Mouse (Mus musculus) ZHBTc4 (cell line): ENCODE data around the gene Tmem117.

Source experiments
- DNase-seq: peaks from one replicate; pipeline ENCODE4 v3.0.0-alpha.2; 2011; ENCODE audit warnings: low read depth, low spot score

Gene Tmem117

DNA sequence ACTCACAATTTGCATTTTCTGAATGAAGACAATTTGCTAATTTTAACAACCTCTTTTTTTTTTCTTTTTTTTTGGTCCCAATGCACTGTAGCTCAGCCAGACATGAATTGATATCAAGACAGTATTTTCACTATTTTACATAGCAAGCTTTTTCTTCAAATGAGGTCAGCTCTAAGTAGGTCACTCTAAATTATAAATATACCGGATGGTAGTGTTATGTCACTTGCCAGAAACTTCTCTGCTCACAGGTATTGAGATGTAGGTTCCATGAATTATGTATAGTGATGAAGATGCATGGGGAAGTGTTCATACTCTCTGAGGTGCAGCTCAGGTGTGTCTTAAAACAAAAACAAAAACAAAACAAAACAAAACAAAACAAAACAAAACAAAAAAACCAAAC lies 264.2 kb downstream of the Tmem117 start:
- no peak for DNase-seq

DNA sequence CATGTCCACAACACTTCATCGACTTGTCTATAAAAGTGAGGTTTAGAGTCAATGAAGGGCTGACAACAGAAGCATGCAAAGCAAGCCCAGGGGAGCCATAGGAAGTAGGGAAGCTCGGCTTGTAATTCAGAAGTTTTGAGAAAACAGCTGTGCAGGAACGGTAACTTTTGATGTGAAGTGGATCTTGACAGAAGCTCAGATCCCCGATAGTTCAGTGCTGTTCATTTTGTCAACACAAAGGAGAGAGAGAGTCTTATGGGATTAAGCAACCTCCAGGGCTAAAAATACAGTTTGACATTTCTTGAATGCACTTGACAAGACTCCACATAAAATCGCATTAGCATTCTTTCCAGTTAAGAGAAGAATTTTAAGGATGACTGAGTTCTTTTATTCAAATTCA lies 265.1 kb downstream of the Tmem117 start:
- DNase-seq = no peak

DNA sequence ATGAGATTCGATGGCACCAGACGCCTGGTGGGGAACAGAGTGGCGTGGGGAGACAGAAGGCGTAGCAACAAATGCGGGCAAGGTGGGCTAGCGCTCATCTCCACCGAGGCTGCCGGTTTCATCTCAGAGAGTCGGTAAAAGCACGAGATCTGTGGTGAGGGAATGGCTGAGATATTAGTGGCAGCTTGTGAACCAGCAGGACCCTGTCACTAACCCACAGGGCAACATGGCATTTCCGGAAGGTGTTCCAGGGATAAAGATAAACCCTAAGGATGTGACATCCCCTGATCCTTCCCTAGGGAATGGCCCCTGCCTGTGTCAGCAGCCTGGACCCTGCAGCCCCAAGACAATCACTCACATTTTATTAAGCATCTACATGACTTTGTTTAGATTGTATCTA lies 266.6 kb downstream of the Tmem117 start:
- no peak for DNase-seq

DNA sequence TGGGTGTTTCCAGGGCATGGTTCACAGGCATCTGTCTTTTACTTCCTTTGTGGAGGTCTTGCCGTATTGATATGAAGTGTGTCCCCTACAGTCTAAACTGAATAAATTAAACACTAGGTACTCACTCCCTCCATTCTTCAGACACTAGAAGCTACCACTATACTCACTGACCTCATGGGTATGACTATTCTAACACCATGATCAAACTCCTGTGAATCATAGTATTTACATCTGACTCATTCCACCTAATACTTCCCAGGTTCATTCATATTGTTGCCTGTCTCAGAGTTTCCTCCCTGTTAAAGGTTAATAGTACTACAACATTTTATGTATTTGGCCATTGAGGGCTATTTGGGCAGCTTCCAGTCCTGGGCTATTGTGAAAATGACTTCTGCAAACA lies 274.2 kb downstream of the Tmem117 start:
- DNase-seq = no peak

DNA sequence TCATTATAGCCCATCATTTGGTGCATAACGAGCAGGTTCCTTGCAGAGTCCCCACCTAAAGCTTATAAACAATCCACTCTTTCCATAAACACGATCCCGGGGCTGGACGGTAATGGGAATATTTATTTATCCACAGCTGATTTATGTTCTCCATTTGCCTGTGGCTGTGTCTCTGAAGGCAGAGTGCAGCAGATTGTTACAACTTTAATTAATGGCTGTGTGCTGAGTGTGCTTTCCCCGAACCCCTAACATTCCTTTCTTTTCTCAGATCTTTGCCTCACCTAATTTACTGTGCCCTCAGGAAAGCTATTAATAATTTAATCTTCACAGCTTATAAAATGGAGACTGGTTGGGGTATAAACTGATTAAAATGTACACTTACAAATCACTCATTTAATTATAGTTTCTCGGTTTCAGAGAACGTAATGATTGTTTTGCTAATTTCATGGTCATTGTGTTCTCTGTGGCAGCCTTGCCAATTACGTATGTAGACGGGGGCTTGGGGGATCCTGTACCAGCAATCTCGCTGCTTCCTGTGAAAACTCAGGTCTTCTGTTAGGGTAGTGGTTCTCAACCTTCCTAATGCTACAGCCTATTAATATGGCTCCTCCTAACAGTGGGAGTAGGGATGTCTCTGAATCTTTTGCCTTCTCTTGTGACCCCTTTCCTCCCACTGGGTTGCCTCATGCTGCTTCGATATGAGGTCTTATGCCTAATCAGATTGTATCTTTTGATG lies 275.8 kb downstream of the Tmem117 start:
- no peak for DNase-seq

DNA sequence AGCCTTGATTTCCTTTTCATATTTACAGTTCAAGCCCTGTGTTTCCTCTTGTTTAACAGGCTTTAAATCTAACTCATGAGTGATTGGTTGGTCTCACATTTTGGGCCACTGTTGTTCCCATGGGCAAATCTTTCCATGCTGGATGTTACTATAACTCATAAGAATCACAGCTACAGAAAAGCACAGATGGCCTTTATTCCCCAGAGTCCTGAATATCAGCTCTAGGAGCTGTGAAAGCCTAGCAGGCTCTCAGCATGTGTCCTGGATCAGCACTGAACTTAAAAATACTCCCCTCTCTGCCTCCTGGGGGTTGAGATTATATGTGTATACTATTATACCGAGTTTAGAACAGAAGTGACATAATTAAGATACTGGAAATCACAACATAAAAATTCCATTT lies 292.6 kb downstream of the Tmem117 start:
- DNase-seq = no peak

DNA sequence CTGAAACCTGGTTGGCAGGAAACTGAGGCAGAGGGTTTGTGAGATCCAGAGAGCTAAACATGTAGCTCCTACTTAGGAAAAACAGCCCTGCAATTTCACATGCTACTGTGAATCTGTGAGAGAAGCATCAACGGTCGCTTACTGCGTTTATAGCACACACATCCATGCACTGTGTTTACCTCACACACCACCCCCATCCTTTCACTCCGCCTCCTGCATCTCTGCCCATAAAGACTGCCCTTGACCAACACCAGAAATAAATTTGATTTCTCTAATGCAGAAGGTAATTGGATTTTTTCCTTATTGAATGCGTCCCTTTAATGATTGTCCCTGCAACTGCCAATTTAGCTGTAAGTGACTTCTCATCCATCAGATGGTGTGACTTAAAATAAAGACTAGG lies 299.0 kb downstream of the Tmem117 start:
- no peak for DNase-seq

DNA sequence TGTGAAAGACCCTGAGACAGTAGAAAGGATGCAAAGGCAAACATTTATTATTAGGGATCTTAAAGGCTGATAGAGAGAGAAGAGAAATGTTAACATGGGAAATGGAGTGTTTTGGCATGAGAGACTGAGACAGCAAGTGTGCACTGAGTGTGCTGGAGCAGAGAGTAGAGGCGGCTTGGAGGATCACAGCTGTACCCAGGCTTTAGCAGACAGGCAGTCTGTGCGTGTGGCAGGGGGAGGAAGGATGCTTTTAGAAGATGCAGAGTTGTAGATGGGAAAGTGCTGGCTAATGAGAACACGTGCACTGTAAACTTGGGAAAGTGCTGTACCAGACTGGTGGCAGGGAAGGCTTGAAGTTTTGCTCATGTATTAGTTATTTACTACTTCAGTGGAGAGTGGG lies 301.7 kb downstream of the Tmem117 start:
- no peak for DNase-seq

DNA sequence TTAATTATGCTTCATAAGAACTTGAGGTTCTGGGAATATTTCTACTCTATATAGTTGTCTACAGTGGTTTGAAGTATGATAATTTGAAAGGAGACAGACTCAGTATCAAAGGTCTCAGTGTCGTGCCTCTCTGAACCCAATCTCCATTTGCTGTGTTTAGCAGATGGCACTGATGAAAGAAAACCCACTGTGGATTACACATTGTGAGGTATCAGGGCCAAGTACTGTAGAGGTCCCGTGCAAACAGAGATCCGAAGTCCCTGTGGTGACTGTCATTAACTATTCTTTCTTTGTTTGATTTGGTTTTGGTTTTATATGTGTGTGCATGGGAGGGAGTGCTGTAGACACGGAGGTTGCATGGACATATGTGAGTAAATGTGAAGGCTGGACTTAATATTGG lies 304.0 kb downstream of the Tmem117 start:
- no peak for DNase-seq

DNA sequence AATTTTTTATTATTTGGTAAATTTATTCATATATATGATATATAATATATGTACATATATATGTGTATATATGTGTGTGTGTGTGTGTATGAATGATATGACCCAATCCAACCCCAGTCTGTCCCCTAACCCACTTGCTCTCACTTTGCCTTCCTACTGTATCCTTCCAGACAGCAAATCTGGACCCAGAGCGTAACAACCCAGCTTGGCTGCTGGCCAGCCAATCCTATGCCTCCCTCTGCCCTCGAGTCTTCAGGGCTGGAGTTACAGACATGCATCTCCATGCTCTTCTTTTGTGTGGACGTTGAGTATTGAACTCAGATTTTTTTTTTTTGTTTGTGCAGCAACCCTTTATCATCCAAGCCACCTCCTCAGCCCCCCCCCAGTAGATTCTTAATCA lies 304.4 kb downstream of the Tmem117 start:
- DNase-seq = no peak

DNA sequence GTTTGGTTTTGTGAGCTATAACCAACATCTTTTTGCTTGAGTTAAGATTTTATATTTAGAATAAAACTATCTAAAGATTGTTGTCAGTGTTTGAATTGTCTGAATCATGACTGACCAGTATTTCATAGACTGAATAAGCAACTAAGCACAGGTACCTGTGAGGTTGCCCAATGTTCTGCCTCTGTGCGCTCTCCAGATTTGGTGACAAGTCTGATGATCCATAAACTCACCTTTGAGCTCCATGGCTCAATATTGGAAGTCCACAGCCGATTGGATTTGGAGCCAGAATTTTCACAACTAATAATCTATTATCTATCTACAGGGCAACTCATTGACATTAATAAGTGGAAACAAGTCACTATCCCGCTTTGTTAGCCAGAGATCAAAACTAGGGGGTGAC lies 312.9 kb downstream of the Tmem117 start:
- DNase-seq = no peak

DNA sequence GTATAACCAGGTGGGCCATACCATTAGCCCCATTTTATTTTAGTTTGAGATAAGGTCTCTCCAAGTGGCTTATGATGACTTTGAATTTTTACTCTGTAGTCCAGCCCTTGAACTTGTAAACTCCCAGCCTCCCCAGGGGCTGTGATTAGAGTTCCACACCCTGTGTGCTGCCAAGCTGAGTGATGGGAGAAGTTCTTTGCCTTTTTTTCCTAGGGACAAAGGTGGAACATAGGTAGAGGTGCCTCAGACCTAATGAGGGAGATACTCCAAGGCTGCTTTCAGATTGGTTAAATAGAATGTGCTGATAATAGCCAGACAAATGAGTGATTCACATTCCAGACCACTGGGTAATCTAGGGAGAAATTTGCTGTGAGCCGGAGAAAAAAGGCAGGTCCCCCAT lies 313.4 kb downstream of the Tmem117 start:
- DNase-seq = no peak

DNA sequence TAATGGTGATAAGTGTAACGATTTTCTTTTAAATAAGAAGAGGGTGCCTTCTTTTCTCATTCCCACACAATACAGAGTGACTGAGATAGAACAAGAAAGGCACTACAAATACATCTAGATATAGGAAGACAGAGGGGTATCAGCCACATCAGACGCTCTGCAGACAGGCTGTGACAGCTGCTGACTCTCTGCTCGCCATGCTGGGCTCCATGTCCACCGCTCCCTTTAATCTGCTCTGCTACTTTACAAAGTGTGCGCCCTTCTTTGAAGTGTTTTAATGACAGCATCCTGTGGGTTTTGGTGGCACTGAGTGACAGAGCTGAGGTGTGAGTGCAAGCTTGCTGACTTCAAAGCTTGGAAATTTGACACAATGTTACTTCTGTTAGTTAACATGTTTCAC lies 314.9 kb downstream of the Tmem117 start:
- no peak for DNase-seq

DNA sequence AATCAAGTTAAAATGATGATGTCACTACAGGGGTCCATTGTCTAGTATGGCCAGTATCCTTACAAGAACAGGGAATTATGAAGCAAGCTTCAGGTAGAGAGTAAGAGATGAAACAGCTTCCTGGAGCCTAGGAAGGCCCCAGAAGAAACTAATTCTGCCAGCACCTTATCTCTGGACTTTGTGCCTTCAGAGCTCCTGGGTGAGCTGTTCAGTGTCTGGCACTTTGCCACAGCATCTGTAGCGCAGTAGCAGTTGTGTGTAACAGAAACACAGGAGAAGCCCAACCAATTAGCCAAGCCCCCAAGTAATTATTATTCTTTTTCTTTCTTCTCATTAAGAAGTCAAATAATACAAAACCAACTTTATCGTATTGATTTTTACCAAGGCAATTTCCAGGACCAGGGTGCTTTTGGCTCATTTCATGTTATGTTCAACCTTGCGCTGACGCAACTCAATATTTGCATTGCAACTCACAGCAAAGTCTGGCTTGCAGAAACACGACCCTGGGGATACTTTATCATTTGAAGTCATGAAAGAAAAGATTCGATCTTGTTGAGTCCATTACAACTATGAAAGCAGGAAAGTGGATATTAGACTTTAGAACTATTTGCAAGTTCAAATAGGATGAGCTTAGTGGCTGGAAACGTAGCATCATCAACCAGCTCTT lies 322.5 kb downstream of the Tmem117 start:
- DNase-seq = no peak

DNA sequence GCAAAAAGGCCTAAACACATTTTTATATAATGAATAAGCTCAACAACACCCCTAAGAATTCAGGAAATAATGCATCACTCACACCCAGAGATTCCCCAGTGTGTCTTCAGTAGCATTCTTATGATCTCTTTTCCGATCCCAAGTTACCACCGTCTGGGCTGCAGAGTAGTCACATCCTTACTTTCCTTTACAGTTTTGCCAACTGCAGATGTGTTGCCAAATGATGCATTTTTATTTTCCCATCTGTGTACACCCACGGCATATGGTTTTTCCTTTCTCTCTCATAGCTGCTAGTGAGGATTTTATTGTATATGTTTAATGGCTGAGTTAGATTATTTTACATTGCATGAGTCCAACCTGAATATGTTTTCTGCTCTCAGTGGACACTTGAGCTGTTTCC lies 327.7 kb downstream of the Tmem117 start:
- no peak for DNase-seq

DNA sequence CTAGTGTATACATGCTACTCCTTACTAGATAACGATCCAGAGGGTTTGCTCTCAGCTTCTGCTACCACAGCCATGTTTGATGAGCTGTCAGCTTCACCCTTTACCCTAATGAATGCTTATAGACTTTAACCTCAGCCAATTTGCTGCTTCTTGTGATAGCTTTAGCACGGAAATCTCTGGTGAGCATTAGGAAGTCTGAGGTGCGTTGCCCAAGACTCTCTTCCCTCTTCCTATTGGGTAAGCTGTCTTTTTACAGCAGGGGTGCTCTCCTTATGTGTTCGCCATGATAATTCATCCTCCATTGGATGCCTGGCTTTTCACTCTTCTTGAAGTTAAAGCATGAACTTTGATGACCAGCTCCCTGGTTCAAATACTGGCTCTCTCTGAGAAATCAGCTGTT lies 328.2 kb downstream of the Tmem117 start:
- DNase-seq = no peak

DNA sequence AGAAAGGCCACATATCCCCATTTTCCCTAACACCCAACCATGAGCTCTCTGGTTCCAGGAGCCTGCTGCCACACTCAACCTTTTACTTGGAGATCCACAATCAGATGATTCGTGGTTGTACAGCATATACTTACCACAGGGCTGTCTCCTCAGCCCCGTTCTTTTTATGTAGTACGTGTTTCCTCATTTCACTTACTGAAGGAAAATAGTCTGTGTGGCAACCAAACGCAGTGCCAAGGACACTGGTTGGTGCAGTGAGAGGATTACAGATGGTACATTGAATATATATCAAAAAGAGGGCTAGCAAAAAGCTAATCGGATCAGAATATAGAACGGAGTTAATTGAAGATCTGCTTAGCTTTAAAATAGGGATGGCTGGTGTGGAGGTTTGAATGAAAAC lies 338.0 kb downstream of the Tmem117 start:
- no peak for DNase-seq

DNA sequence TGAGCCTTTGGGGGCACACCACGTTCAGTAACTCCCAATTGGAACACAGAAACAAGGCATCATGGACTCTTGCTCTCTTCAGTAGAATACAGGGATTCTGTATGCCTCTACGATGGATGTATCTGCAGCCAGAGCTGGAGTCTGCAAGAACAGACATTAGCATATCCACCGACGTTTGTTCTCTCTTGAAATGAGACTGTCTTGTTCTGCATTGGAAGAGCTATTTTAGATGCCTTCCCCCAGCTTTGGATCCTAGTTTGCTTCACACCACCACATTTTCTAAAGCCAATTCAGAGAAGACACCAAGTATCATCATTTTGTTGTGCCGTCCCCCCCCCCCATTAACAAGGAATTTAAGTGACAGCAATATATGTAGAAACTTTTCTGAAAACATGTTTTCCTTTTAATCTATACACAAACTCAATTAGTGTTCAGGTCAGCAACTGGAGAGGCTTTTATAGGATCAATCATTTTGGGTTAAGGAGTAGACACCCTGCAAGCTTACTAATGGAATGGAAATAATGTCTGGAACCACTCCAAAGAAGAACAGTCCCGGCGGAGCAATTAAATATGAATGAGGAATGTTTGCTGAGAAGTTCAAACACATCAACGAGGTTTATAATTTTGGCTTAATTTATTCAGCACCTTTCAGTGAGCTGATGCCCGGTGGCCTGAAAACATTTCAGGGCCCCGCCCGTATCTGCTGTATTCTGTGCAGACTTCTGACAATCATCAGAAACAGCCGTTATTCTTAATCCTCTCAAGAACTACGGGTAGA lies 339.6 kb downstream of the Tmem117 start:
- no peak for DNase-seq

DNA sequence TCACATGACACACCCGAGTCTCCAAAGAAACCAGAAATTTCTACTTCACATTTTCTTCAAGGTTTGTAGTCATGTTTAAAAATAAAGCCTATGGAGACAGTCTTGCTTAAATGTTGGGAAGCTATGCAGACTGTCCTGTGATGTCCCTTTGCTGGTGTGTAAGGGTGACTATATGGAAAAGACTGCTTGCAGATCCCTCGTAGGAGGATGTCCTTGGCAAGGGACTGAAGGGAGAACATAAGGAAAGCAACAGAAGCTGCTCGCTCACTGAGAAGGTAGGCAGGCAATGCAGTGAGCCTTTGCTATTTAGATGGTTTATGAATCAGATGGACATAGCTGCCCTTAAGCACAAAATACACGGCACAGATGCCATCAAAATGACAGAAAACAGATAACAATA lies 352.8 kb downstream of the Tmem117 start:
- no peak for DNase-seq

DNA sequence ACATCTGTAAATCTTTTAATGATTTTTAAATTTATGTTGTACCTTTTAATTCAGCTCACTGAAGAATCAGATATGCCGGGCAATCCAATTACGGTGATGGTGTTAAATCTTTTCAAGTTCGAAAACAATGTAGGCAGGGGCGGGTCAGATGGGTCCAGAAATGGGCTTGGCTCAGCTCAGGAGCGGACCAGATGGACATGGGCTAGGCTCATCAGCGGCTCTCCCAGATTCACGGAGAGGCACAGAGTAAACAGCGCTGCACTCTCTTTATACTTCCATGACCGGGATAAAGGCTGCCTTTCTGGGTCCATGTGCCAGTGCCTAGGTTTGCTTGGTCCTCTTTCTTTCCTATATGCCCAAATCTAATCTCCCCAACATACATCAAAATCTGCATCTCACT lies 366.3 kb downstream of the Tmem117 start:
- DNase-seq = no peak

DNA sequence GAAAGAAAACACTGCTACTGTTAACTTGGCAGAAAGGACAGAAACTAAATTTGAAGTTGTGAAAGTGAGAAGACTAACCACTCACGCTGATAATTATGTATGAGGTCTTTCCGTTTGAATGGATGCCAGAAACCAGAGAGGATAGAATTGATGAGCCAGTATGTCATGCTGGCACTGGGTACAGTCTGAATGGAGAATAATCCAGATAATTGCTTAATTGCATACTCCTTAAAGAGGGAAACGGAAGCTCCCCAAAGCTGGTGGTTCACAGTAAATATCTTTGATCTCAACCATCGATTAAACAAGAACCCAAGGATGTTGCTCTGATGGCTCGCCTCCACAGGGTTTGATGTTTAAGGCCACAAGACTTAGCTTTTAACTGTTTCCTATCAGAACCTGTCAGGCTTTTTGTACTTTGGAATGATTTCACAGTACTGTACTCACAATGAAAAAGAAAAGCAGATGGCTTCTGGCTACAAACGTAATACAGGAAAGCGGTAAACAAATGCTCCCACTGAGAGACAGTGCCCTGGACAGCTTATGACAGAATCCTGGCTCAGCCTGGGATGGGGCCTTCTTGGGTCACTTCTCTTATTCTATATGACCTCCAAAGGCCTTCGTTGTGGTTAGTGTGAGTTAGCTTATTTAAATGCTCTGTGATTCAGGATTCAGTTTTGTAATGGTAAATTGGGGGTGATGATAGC lies 376.2 kb downstream of the Tmem117 start:
- DNase-seq = no peak

DNA sequence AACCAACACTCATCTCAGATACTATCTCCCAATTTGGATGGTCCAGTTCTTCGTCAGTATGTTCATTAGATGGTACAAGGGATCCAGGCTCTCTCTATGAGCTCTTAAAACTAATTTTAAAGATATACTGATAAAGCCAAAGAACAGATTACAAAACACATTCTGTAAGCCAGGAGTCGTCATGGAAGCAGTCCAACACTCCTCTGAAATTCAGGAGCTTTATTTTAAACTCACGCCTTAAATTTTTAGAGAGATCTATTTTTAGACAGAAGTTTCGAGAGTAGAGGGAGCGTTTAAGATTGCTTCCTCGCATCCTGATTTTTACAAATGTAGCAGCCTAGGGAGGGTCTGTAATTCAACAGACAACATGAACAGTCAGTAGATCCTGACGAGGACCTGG lies 393.2 kb downstream of the Tmem117 start:
- DNase-seq = no peak
